Mouse (Mus musculus) hindbrain, postnatal 0 days (tissue): ENCODE data around the gene Chst11. TPM values are rescaled to one million over a fixed set of nuclear protein-coding genes. Genes with fewer than 3 reads are reported as not detected.

Experiments
- ATAC-seq: fragments of 200-750 bp; cut with Nextera tagmentation; 2 replicates; pipeline ENCODE4 v1.8.0; 2017; ENCODE audit warnings: mild to moderate bottlenecking, moderate TSS enrichment, moderate library complexity
- DNase-seq: peaks from one replicate; pipeline ENCODE4 v3.0.0-alpha.2; 2015; ENCODE audit warnings: low spot score
- H3K27ac ChIP-seq: fragments of 300-500 bp; sonication (generic); 2 replicates; pipeline ENCODE4 v1.5.1; 2014; ENCODE audit warnings: mild to moderate bottlenecking
- H3K27me3 ChIP-seq: fragments of 300-500 bp; sonication (generic); 2 replicates; pipeline ENCODE4 v1.6.1; 2014; ENCODE audit warnings: low read length, mixed read lengths; ENCODE audit not compliant: insufficient read depth
- H3K36me3 ChIP-seq: fragments of 300-500 bp; sonication (generic); 2 replicates; pipeline ENCODE4 v1.6.1; 2014; ENCODE audit warnings: low read length, mixed read lengths; ENCODE audit not compliant: insufficient read depth
- H3K4me1 ChIP-seq: fragments of 300-500 bp; sonication (generic); 2 replicates; pipeline ENCODE4 v1.6.1; 2014; ENCODE audit warnings: antibody characterized with exemption, low read length, mixed read lengths; ENCODE audit not compliant: insufficient read depth
- H3K4me2 ChIP-seq: fragments of 300-500 bp; sonication (generic); 2 replicates; pipeline ENCODE4 v1.6.1; 2014; ENCODE audit warnings: low read depth, mild to moderate bottlenecking, low read length, moderate library complexity, mixed read lengths
- H3K4me3 ChIP-seq: fragments of 300-500 bp; sonication (generic); 2 replicates; pipeline ENCODE4 v1.5.1; 2014; ENCODE audit warnings: low read length
- H3K9ac ChIP-seq: fragments of 300-500 bp; sonication (generic); replicated peaks from 2 replicates; pipeline ENCODE4 v1.6.1; 2014; ENCODE audit warnings: mild to moderate bottlenecking, low read length, moderate library complexity, mixed read lengths
- H3K9me3 ChIP-seq: fragments of 300-500 bp; sonication (generic); 2 replicates; pipeline ENCODE4 v1.6.1; 2016; ENCODE audit warnings: low read length, mixed read lengths
- CTCF ChIP-seq: IDR thresholded peaks from 2 replicates; pipeline ENCODE4 v1.5.1; 2016; ENCODE audit warnings: antibody characterized with exemption, control low read depth, low read depth
- WGBS: fragments of 180-500 bp; shearing (Covaris S2); extraction: QIAGEN DNeasy Blood & Tissue Kit; methylation state at CpG from one replicate; pipeline ENCODE4 v1.1.7; 2014; 5-methylcytosine and 5-hydroxymethylcytosine counted together
- polyA plus RNA-seq: library from polyadenylated mRNA; unstranded; fragments of >200 nt; fragmentation: Nextera tagmentation; extraction: Ambion mirVana; gene quantifications from 2 replicates; pipeline ENCODE4 v1.2.1, GENCODE M21; 2015
- total RNA-seq: library from RNA; depleted of rRNA; stranded (reverse); fragments of >200 nt; gene quantifications from 2 replicates; pipeline ENCODE4 v1.2.3, GENCODE M21; 2014

Chst11 gene
- total and polyA plus RNA-seq, 2 experiments from 2014 or later, result 2.9 to 22.3 TPM

DNA sequence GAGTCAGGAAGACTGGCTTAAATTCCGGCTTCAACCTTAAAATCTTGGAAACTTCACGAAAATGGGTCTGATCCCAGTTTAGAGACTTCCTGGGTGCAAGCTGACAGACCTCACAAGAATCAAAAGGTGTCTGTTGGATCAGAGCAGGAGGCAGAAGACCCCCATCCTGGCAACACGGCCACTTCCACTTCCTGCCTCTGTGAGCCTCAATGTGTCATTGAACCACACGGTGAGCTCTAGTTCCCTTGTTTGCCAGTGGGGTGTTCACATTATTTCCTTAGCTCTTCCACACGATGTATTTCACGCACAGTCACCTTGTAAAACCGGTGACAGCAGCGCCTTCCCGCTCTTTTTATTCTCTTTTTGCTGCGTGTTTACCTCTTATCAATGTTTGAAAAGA lies 54.1 kb downstream of the Chst11 start:
- ATAC-seq (no peak), DNase-seq (no peak)
- Histone ChIP-seq H3K36me3 (no peaks in the 10 kb centered on the region), H3K27ac (no peak overlapping the region), H3K9ac (no peak overlapping the region), H3K4me3 (no peak overlapping the region), H3K27me3 (no peaks in the 10 kb centered on the region), H3K9me3 (no peaks in the 10 kb centered on the region), H3K4me1 (peaks cover 21% of the 10 kb centered on the region; the same call in 1 of the 2 replicates), H3K4me2 (no peak overlapping the region)
- no peak for TF ChIP-seq CTCF
- WGBS, result 87% methylated on average over 10 of the region's 10 CpGs

DNA sequence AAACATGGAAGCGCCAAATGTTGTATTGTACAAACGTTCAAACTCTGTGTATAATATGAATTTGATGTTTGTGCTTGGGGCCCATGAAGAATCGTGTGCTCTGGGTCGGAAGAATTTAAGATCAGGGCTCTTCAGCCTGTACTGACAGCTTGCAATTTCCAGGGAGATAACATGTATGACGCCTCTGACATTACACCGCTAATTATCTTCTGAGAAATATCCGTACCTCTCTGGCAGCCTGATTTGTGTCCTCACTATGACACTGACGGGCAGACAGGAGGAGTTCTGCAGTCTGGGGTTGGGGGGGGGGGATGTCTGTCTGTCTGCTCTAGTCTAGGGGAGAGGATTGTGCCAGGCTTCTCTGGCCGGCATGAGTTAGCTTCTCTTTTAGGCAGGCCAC lies 56.6 kb downstream of the Chst11 start:
- DNase-seq, result no peak

DNA sequence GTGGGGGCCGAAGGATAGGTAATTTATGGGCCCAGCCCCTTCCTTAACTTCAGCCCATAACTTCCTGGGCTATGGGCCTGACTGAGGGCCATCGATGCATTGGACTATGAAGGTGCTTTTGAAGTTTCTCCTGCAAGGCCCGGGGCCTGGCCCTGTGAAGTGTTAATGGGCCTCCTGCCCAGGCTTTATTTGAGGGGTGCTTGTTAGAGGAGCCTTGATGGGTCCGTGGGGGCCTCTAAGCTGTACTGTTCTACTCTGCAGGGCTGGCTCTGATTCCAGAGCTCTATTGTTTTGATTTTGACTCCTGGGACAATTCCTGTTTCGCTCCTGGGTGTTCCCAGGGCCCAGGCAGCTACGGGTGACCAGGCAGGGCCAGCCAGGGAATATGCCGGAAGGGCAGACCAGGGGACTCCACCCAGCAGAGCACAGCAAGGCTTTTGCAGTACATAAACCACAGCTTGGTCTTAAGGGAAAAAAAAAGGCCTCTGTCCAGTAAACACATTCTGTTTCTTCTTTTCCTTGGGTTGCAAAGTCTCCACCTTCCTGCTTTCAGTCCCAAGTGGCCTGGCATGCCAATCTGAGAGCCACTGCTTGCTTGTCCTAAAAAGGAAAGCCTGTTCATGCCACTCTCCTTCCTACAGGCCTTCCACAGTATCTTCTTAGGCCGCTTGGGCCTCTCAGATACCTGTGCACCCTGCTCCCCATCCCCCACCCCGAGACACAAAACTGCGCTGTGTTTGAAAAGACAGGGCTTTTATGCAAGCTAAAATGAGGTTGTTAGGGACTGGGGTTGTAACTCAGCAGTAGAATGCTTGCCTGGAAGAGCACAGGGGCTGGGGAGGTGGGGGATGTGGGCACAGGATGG lies 57.5 kb downstream of the Chst11 start:
- DNase-seq, result no peak
- H3K4me1 ChIP-seq, result peaks cover 15% of the 10 kb centered on the region; the same call in 1 of the 2 replicates
- no peak overlapping the region for H3K4me2 ChIP-seq
- TF ChIP-seq CTCF, result no peak
- H3K9ac ChIP-seq, result no peak overlapping the region
- no peaks in the 10 kb centered on the region for H3K9me3 ChIP-seq
- WGBS, result 30% methylated on average over 10 of the region's 10 CpGs
- H3K36me3 ChIP-seq, result no peaks in the 10 kb centered on the region
- H3K4me3 ChIP-seq, result no peak overlapping the region
- peak; percentile 41; the same call in 1 of the 2 replicates for ATAC-seq
- H3K27ac ChIP-seq, result peak overlapping the region; percentile 21
- H3K27me3 ChIP-seq, result no peaks in the 10 kb centered on the region

More for the DNA sequence above, 56.6 kb downstream of the Chst11 start:
- no peaks in the 10 kb centered on the region for H3K36me3 ChIP-seq
- no peaks in the 10 kb centered on the region for H3K27me3 ChIP-seq
- no peak overlapping the region for H3K4me3 ChIP-seq
- 60% methylated on average over 9 of the region's 9 CpGs for WGBS
- ATAC-seq, result no peak
- H3K9ac ChIP-seq, result no peak overlapping the region
- no peak overlapping the region for H3K27ac ChIP-seq
- H3K4me1 ChIP-seq, result peaks cover 19% of the 10 kb centered on the region; the same call in 1 of the 2 replicates
- H3K9me3 ChIP-seq, result no peaks in the 10 kb centered on the region
- no peak overlapping the region for H3K4me2 ChIP-seq
- TF ChIP-seq CTCF, result no peak

DNA sequence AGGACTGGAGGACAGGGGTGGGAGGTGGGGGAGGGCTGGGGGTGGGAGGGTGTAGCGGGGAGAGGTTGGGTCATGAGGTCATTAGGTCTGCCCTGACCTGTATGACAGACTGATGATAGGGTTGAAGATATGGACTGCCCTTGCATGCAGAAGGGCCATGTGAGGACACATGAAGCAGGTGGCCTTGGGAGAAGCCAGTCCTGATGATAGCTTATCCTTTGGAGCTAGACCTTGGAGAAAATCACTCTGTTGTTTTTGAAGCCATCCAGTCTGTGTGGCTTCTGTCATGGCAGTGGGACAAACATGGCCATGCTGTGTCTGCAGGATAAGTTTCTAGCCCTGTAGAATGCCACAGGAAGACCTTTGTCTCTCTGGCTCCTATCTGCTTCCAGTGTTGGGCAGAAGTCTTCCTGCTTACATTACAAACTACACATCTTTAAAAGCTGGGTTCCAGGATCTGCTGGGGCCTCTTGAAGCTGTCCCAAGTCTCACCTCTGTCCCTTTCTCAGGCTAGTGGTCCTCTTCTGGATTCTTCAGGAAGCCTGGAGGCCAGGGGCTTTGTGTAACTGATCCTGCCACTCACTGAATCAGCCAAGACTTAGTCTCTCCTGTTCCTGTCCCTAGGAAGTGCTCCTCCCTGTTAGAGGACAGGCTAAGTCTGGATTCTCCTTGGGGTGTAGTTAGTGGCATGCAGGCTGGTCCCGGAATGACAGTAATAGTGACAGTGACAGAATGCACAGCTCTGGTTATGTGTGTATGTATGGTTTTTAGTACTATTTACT lies 58.4 kb downstream of the Chst11 start:
- TF ChIP-seq CTCF, result no peak
- H3K9me3 ChIP-seq, result no peaks in the 10 kb centered on the region
- DNase-seq (no peak), ATAC-seq (no peak)
- no peak overlapping the region for H3K4me2 ChIP-seq
- H3K4me3 ChIP-seq, result no peak overlapping the region
- H3K27ac ChIP-seq, result 0 out of 2 replicates have a peak overlapping the region, but pooled peaks have one; percentile 21
- no peaks in the 10 kb centered on the region for H3K36me3 ChIP-seq
- H3K27me3 ChIP-seq, result no peaks in the 10 kb centered on the region
- 68% methylated on average over 2 of the region's 2 CpGs for WGBS
- H3K9ac ChIP-seq, result no peak overlapping the region
- H3K4me1 ChIP-seq, result peaks cover 14% of the 10 kb centered on the region; the same call in 1 of the 2 replicates

DNA sequence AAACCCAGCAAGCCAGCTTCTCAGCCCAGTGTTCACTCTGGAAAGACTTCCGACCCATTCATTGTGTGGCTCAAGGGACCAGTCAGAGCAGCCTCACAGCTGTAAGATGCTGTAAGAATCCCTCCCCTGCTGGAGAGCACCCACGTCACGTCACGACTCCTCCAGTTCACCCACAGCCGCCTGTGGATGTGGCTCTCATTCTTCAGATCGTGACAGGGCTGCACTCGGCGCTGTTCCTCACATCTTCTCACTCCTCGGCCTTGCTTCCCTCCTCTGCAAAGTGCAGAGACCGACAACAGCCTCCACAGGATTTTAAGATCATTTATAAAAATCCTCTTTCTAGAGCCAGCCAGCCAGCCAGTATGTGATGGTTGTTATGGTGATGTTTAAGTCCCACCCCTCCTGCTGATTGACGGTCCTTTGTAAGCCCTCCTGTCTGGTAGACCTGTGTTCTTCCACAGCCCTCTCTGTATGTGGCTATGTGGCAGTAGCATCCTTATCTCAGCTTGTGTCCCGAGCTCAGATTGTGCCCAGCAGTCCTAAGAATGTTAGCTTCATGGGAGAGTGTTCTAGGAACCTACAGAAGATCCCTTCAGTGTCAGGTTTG lies 64.0 kb downstream of the Chst11 start:
- peaks cover 6% of the 10 kb centered on the region; the same call in 1 of the 2 replicates for H3K4me1 ChIP-seq
- no peak overlapping the region for H3K4me2 ChIP-seq
- H3K9ac ChIP-seq, result no peak overlapping the region
- no peak for TF ChIP-seq CTCF
- peak; percentile 69 for DNase-seq
- no peaks in the 10 kb centered on the region for H3K27me3 ChIP-seq
- ATAC-seq, result peak; percentile 83
- peak overlapping the region; percentile 54; the same call in 1 of the 2 replicates for H3K27ac ChIP-seq
- no peaks in the 10 kb centered on the region for H3K36me3 ChIP-seq
- 29% methylated on average over 12 of the region's 12 CpGs for WGBS
- no peaks in the 10 kb centered on the region for H3K9me3 ChIP-seq
- H3K4me3 ChIP-seq, result no peak overlapping the region

DNA sequence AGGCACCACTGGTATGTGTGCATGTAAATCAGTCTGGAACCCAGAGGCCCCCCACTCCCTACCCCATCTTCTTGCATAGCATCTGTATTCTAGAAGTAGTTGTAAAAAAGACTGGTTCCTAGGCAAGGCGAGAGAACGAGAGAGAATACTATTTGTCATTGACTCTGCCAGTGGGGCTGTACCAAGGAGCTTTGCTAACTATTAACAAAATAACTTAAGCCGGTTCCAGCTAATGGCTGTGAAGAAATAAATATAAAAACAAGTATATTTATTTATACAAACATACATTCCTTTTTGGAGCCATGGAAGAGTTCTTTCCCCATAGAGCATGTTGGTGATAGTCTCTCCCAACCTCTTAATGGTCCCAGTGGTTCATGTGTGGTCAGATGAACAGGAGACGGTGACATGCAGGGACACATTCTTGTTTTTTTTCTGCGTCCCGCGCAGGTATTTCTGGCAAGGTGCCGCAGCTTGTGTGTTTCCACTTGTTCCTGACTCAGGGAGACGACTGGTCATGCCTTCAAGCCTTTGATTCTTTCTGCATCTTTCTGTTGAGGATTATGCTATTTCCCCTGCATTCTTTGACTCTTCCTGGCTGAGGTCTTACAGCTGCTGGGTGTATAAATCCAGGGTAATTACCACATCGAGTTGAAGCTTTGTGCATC lies 68.7 kb downstream of the Chst11 start:
- H3K9me3 ChIP-seq, result no peaks in the 10 kb centered on the region
- H3K9ac ChIP-seq, result no peak overlapping the region
- ATAC-seq (no peak), DNase-seq (no peak)
- H3K27me3 ChIP-seq, result no peaks in the 10 kb centered on the region
- H3K4me1 ChIP-seq, result peaks cover 5% of the 10 kb centered on the region; the same call in 1 of the 2 replicates
- no peak for TF ChIP-seq CTCF
- H3K36me3 ChIP-seq, result no peaks in the 10 kb centered on the region
- H3K4me2 ChIP-seq, result no peak overlapping the region
- no peak overlapping the region for H3K4me3 ChIP-seq
- H3K27ac ChIP-seq, result no peak overlapping the region
- 87% methylated on average over 10 of the region's 10 CpGs for WGBS
